Mouse (Mus musculus) embryonic fibroblast, embryonic 13.5 days (primary cell): Measurements from ENCODE around the gene Osgep. TPM values are rescaled to one million over a fixed set of nuclear protein-coding genes. Genes with fewer than 3 reads are reported as not detected.

Source experiments
- H3K27ac ChIP-seq: 2 replicates; pipeline ENCODE4 v1.5.1; 2012; ENCODE audit warnings: low read length, control low read depth, inconsistent platforms; ENCODE audit not compliant: insufficient read depth
- H3K4me1 ChIP-seq: 2 replicates; pipeline ENCODE4 v1.6.1; 2011; ENCODE audit warnings: low read length; ENCODE audit not compliant: control insufficient read depth, insufficient read depth
- H3K4me3 ChIP-seq: 2 replicates; pipeline ENCODE4 v1.5.1; 2011; ENCODE audit warnings: mild to moderate bottlenecking, control low read depth, low read length; ENCODE audit not compliant: insufficient read depth
- CTCF ChIP-seq: IDR thresholded peaks from 2 replicates; pipeline ENCODE4 v1.5.1; 2011; ENCODE audit warnings: mild to moderate bottlenecking, control low read depth, low read length, moderate library complexity, borderline replicate concordance; ENCODE audit not compliant: insufficient read depth
- POLR2A ChIP-seq: IDR thresholded peaks from 2 replicates; pipeline ENCODE4 v1.6.1; 2011; ENCODE audit warnings: low read depth, mild to moderate bottlenecking, control low read depth, low read length, moderate library complexity
- polyA plus RNA-seq: library from polyadenylated mRNA; stranded (reverse); fragments of >200 nt; gene quantifications from 2 replicates; pipeline ENCODE4 v1.2.4, GENCODE M21; 2011; ENCODE audit warnings: low read depth; ENCODE audit not compliant: missing spikeins, insufficient read length

The Osgep gene
- polyA plus RNA-seq, 1 experiment: 38.8 TPM

- TF ChIP-seq CTCF (no peak), POLR2A (no peak)
- peaks cover 11% of the 10 kb centered on the region for H3K4me1 ChIP-seq
- H3K27ac ChIP-seq: peak within 1 kb of the TSS; percentile 71
- H3K4me3 ChIP-seq: no peak within 1 kb of the TSS
Measured at GRCm38 (mm10) chr14:50897374-50897765, 27.3 kb downstream of the Osgep start, which contains the start of gene Klhl33. TSS of gene Klhl33 (minus strand) at chr14:50897507.

GRCm38 (mm10) chr14:50896747-50897373, 27.8 kb downstream of the Osgep start:
- peaks cover 11% of the 10 kb centered on the region for H3K4me1 ChIP-seq

DNA sequence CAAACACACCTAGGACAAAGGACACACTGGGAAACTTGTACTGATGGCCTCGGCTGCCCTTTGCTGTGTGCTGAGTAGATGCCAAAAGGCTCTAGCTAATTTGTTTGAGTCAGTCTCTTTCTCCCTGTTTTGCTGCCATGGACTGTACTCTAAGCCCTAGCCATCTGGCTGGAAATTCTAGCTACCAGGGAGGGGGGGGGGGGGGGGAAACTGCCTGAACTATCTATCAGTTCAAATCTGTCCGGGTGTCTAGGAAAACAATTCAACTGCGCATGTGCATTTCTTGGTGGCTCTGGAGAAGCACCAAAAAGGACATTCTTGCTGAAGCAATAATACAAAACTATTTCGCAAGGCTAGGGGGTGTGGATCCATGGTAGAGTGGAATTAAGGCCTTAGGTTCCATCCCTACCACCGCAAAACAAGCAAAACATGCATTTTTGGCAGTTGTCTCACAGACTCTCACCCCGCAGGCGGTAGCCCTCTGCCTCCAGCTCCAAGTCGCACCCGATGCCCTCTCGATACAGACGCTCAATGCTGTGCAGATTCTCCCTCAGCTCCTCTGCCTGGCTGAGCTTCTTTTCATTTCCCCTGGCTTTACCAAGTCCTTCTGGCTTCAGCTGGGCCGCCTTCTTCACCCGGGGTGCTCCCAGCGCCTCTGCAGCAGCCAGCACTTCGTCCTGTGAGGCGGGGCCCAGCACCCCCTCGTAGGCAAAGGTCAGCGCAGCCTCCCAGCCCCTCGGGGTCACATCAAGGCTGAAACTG, 28.5 kb downstream of the Osgep start:
- TF ChIP-seq CTCF: no peak
- no peak; the same call in none of the 2 replicates for TF ChIP-seq POLR2A
- Histone ChIP-seq H3K27ac (peak overlapping the region; percentile 87), H3K4me3 (no peak overlapping the region), H3K4me1 (peaks cover 11% of the 10 kb centered on the region)

More at GRCm38 (mm10) chr14:50896747-50897373, 27.8 kb downstream of the Osgep start:
- H3K4me3 ChIP-seq: no peak overlapping the region
- H3K27ac ChIP-seq: peak overlapping the region; percentile 71
- TF ChIP-seq POLR2A (no peak), CTCF (no peak)

DNA sequence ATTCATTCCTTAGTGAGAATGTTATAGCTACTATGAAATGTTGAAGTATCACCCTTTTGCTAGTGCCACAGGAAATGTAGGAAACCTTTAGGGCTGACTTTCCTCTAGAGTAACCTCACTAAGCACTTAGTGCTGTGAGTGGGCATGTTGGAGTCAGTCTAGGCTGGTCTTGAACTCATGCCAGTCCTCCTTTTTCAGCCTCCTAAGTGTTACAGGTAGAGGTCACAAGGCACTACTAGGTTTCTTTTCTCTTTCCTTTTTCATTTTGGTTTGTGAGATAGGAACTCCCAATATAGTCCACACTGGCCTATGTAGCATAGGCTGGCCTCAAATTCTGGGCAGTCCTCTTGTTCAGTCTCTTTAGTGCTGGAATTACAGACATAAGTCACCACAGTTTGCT, 29.3 kb downstream of the Osgep start:
- Histone ChIP-seq H3K27ac (peak overlapping the region; percentile 87), H3K4me1 (peaks cover 11% of the 10 kb centered on the region; the same call in 1 of the 2 replicates), H3K4me3 (no peak overlapping the region)
- TF ChIP-seq POLR2A (no peak), CTCF (no peak)

GRCm38 (mm10) chr14:50892541-50893459, 31.9 kb downstream of the Osgep start:
- Histone ChIP-seq H3K4me1 (peaks cover 11% of the 10 kb centered on the region; the same call in 1 of the 2 replicates), H3K4me3 (no peak overlapping the region), H3K27ac (no peak overlapping the region)
- TF ChIP-seq POLR2A (no peak), CTCF (no peak)

- TF ChIP-seq POLR2A (no peak), CTCF (no peak)
Measured at GRCm38 (mm10) chr14:50892091-50892490, 32.6 kb downstream of the Osgep start.

DNA sequence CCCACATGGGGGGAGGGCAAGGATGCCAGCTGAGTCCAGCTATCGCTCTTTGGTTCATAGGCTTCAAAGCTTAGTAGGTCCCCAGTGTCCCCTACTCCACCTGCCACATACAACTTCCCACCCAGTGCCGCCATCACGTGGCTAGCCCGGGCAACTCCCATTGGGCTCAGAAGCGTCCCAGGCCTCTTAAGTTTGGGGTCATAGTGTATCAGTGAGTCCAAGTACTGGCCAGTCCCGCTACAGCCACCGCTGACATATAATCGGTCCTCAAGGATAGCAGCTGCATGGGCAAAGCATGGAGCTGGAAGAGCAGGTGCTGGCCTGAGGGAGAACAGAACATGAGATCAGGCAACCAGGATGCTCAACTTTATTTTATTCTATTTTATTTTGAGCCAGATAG, 33.1 kb downstream of the Osgep start:
- Histone ChIP-seq H3K27ac (no peak overlapping the region), H3K4me3 (no peak overlapping the region), H3K4me1 (0 out of 2 replicates have a peak, but pooled peaks cover 4% of the 10 kb centered on the region)
- no peak for TF ChIP-seq CTCF
- TF ChIP-seq POLR2A: no peak

More at GRCm38 (mm10) chr14:50892091-50892490, 32.6 kb downstream of the Osgep start:
- no peak overlapping the region for H3K27ac ChIP-seq
- no peak overlapping the region for H3K4me3 ChIP-seq
- H3K4me1 ChIP-seq: 0 out of 2 replicates have a peak, but pooled peaks cover 5% of the 10 kb centered on the region

DNA sequence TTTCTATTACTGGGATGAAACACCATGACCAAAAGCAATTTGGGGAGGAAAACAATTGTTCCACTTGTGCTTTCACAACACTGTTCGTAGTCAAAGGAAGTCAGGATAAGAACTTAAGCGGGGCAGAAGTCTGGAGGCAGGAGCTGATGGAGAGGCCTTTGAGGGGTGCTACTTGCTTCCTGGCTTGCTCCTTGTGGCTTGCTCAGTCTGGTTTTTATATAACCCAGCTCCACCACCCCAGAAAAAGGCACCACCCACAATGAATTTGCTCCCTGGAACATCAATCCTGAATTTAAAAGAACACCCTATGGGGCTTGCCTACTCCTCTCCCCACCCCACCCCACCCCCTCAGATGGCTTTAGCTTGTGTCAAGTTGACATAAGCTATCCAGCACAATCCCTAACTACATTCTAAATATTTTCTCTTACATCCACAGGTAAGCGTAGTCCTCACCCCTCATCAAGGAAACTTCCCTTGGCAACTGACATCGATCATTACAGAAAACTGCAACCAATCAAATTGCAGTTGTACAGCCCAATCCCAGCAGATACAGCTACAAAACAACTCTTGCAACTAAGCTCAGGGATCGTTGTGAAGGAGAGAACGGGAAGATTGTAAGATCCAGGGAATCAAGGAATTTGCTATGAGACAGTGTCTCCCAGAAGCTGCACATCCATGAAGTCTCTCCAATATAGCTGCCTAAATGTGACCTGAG, 48.3 kb downstream of the Osgep start:
- H3K4me1 ChIP-seq: no peaks in the 10 kb centered on the region
- H3K4me3 ChIP-seq: no peak overlapping the region
- no peak overlapping the region for H3K27ac ChIP-seq
- no peak for TF ChIP-seq CTCF
- TF ChIP-seq POLR2A: no peak

GRCm38 (mm10) chr14:50875591-50876230, 49.0 kb downstream of the Osgep start:
- Histone ChIP-seq H3K4me1 (no peaks in the 10 kb centered on the region), H3K4me3 (no peak overlapping the region)
- no peak for TF ChIP-seq POLR2A
- no peak for TF ChIP-seq CTCF

More at GRCm38 (mm10) chr14:50875591-50876230, 49.0 kb downstream of the Osgep start:
- H3K27ac ChIP-seq: no peak overlapping the region
